Mouse (Mus musculus) bone marrow, adult 2 months (tissue): ENCODE measurements around the gene Trim72. TPM values are rescaled to one million over a fixed set of nuclear protein-coding genes. Genes with fewer than 3 reads are reported as not detected.
"Not testable (repeated sequence)": the region's sequence is repeated elsewhere in the genome, so short reads cannot be mapped to it uniquely, and the experiment has no call there.

ENCODE experiments used
- H3K27ac ChIP-seq: fragments of 200-500 bp; 2 replicates; pipeline ENCODE4 v1.5.1; 2012; ENCODE audit warnings: low read depth, mild to moderate bottlenecking, control low read depth, inconsistent platforms, low read length; ENCODE audit not compliant: control insufficient read depth, poor library complexity, insufficient read depth
- H3K4me1 ChIP-seq: fragments of 200-500 bp; 2 replicates; pipeline ENCODE4 v1.6.1; 2011; ENCODE audit warnings: low read length; ENCODE audit not compliant: control insufficient read depth, insufficient read depth
- H3K4me3 ChIP-seq: fragments of 200-500 bp; replicated peaks from 2 replicates; pipeline ENCODE3; 2011; ENCODE audit warnings: mild to moderate bottlenecking, low read depth, low read length, control low read depth; ENCODE audit not compliant: control insufficient read depth
- CTCF ChIP-seq: fragments of 200-500 bp; IDR thresholded peaks from 2 replicates; pipeline ENCODE4 v1.5.1; 2011; ENCODE audit warnings: low read length, control low read depth; ENCODE audit not compliant: control insufficient read depth, insufficient read depth
- POLR2A ChIP-seq: fragments of 200-500 bp; IDR thresholded peaks from 2 replicates; pipeline ENCODE4 v1.6.1; 2011; ENCODE audit warnings: low read depth, mild to moderate bottlenecking, control low read depth, low read length, borderline replicate concordance; ENCODE audit not compliant: control insufficient read depth
- WGBS: fragments of 180-500 bp; shearing (Covaris S2); methylation state at CpG from one replicate; pipeline ENCODE4 v1.1.7; 2018; 5-methylcytosine and 5-hydroxymethylcytosine counted together
- polyA plus RNA-seq: library from polyadenylated mRNA; stranded (reverse); fragments of >200 nt; gene quantifications from 2 replicates; pipeline ENCODE4 v1.2.4, GENCODE M21; 2011; ENCODE audit warnings: low replicate concordance; ENCODE audit not compliant: missing spikeins, insufficient read depth, insufficient read length

Gene Trim72
- polyA plus RNA-seq, 1 experiment, result 1.1 TPM

DNA sequence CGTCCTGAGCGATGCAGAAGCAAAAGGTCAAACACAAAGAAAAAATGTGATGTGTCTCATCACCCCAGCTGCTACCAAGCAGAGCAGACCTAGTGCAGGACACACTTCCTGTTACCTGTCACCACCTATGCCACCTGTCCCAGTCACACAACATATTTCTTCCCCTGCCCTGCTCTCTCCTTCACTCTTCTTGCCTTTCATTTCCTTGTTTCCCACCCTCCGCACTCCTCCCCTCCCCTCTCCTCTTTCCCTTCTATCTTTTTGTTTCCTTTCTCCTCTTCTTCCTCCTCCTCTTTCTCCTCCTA lies 29.2 kb downstream of the Trim72 start:
- H3K4me1 ChIP-seq, result no peaks in the 10 kb centered on the region; the same call in 1 of the 2 replicates
- 88% methylated on average over 3 of the region's 3 CpGs for WGBS
- TF ChIP-seq CTCF (no peak), POLR2A (no peak)

DNA sequence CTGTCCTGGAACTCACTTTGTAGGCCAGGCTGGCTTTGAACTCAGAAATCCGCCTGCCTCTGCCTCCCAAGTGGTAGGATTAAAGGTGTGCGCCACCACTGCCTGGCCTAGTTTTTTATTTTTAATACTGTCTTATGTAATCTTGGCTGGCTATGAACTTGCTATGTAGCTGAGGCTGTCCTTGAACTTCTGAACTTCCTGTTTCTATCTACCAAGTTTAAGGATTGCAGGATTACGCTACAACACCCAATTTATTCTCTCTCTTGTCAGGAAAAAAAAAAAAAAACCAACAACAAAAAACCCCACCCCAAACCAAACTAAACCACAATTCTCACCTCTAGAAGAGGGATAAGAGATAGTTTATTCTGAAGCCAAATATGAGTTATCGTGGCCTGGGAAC lies 29.9 kb downstream of the Trim72 start:
- WGBS, result 75% methylated on average over 4 of the region's 4 CpGs
- Histone ChIP-seq H3K27ac (no peak overlapping the region), H3K4me3 (no peak overlapping the region), H3K4me1 (no peaks in the 10 kb centered on the region; the same call in 1 of the 2 replicates)
- TF ChIP-seq POLR2A (no peak), CTCF (no peak)

More for the DNA sequence above, 29.2 kb downstream of the Trim72 start:
- Histone ChIP-seq H3K4me3 (no peak overlapping the region), H3K27ac (no peak overlapping the region)

- WGBS, result 6% methylated on average over 15 of the region's 15 CpGs
- peak overlapping the region; percentile 39 for H3K27ac ChIP-seq
- not testable (repeated sequence) for H3K4me1 ChIP-seq, H3K4me3 ChIP-seq
Measured at GRCm38 (mm10) chr7:128042161-128042820, 38.5 kb downstream of the Trim72 start.

- peaks cover 2% of the 10 kb centered on the region for H3K4me1 ChIP-seq
- no peak overlapping the region for H3K4me3 ChIP-seq
- 49% methylated on average over 4 of the region's 4 CpGs for WGBS
- H3K27ac ChIP-seq, result no peak overlapping the region
- no peak for TF ChIP-seq POLR2A
Measured at GRCm38 (mm10) chr7:128044142-128044785, 40.5 kb downstream of the Trim72 start.

DNA sequence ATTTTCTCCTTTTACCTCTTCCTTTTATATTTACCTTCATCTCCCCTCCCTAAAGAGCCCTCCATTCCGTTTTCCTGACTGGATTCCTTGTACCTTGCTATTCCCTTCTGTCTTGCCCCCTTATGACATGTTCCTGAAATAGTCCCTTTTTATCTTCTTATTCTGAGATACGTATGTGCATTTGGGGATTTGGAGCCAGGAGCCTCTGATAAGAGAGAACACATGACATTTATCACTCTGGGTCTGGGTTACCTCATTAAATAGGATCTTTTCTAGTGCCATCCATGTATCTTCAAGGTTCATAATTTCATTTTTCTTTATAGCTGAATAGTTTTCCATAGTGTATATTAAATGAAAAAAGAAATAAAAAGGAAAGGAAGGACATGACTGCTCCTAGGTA lies 41.9 kb downstream of the Trim72 start:
- Histone ChIP-seq H3K4me3 (no peak overlapping the region), H3K27ac (no peak overlapping the region), H3K4me1 (peaks cover 10% of the 10 kb centered on the region)
- TF ChIP-seq POLR2A (no peak), CTCF (no peak)
- 68% methylated on average over 2 of the region's 2 CpGs for WGBS

DNA sequence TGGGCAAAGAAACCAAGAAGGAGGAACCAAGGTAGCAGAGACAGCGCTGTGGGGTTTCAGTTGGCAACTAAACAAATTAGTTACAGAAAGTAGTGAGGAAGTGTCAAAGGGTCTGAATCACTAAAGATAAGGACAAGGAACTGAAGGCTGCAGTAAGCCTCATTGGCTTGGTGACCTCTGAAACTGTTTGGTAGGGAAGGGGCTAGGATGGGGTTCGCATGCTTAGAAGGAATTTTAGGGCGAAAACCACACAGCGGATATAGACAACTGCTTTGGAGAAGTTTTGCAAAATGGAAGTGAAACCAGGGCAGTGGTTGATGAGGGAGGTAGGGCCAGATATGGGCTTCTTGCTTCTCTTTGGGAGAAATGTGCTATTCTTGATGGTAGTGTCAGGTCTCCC lies 45.1 kb downstream of the Trim72 start:
- Histone ChIP-seq H3K4me3 (no peak overlapping the region), H3K27ac (peak overlapping the region; percentile 78; the same call in 1 of the 2 replicates), H3K4me1 (peaks cover 16% of the 10 kb centered on the region)
- WGBS, result 4% methylated on average over 4 of the region's 4 CpGs
- no peak for TF ChIP-seq CTCF
- no peak for TF ChIP-seq POLR2A

- Histone ChIP-seq H3K4me3 (no peak overlapping the region), H3K27ac (peak overlapping the region; percentile 23; the same call in 1 of the 2 replicates), H3K4me1 (peaks cover 16% of the 10 kb centered on the region)
- TF ChIP-seq CTCF (no peak), POLR2A (no peak)
- WGBS, result 0% methylated on average over 2 of the region's 2 CpGs
Measured at GRCm38 (mm10) chr7:128049254-128049653, 45.5 kb downstream of the Trim72 start.

DNA sequence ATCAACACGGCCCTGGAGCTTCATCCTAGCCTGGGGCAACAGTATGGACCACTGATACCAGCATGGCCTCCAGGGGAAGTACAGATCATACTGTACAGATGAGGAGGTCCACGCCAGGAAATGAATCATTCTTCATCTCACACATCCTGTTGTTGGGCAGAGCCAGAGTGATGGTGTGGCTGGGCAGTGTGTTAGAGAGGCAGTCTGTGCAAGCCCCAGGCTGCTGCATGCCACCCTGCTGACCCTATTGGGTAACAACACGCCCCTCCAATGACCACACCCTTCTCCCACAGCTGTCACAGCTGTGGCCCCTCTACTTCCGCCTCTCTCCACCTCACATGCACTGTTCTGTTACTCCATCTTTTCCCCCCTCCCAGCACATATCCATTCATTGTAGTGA lies 47.0 kb downstream of the Trim72 start:
- TF ChIP-seq CTCF (no peak), POLR2A (no peak)
- WGBS, result 11% methylated on average over 4 of the region's 4 CpGs
- peaks cover 16% of the 10 kb centered on the region for H3K4me1 ChIP-seq
- H3K4me3 ChIP-seq, result no peak overlapping the region
- peak overlapping the region; percentile 67 for H3K27ac ChIP-seq

DNA sequence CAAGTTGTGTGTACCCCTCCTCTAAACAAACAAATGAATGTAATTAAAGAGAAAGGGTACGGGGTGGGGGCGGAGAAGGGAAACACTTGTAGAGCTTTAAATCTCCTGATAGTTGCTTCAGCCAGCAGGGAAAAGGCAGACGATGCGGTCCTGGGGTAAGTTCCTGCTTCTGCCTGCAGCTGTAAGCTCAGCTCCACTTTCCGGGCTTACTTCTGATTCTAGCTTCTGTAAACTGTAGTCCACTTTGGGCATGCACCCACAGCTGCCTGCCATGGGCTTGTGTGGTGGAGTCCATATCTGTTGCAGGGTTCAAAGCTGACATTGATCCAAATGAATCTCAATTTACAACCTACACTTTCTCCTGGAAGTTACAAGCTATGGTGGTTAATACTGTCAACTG lies 49.3 kb downstream of the Trim72 start:
- Histone ChIP-seq H3K4me1 (peaks cover 21% of the 10 kb centered on the region), H3K4me3 (no peak overlapping the region), H3K27ac (no peak overlapping the region)
- 20% methylated on average over 5 of the region's 5 CpGs for WGBS
- TF ChIP-seq CTCF (no peak), POLR2A (no peak)
